Mouse (Mus musculus) heart, adult 2 months (tissue): Measurements from ENCODE around the gene Ampd3.

Experiments
- CTCF ChIP-seq: fragments of 200-600 bp; IDR thresholded peaks from 2 replicates; pipeline ENCODE4 v1.8.1; 2022; ENCODE audit warnings: antibody characterized with exemption, mild to moderate bottlenecking, moderate library complexity
- EP300 ChIP-seq: fragments of 200-500 bp; IDR thresholded peaks from 2 replicates; pipeline ENCODE4 v1.6.1; 2011; ENCODE audit warnings: low read depth, low read length, control low read depth; ENCODE audit not compliant: insufficient read depth
- POLR2A ChIP-seq: fragments of 200-500 bp; IDR thresholded peaks from 2 replicates; pipeline ENCODE4 v1.6.1; 2011; ENCODE audit warnings: mild to moderate bottlenecking, low read depth, low read length, control low read depth; ENCODE audit not compliant: insufficient read depth

- TF ChIP-seq CTCF: no peak
- no peak for TF ChIP-seq POLR2A
- 0 out of 2 replicates have a peak, but pooled peaks have one; percentile 26 for TF ChIP-seq EP300
These were observed 65.0 kb downstream of the Ampd3 start for GRCm38 (mm10) chr7:110833024-110833423.
